ENCODE assay signal across 10 mouse cellular contexts in genomic region chr15:77831138-77831579, GRCm38 (mm10). TPM values are rescaled to one million over a fixed set of nuclear protein-coding genes. Genes with fewer than 3 reads are reported as not detected.
A peak's percentile ranks its signal among the peaks of the same experiment; 100 is the strongest.
DNase-seq lines count a peak whose midpoint lies in the region; ATAC-seq and TF ChIP-seq lines count a peak whose summit lies in the region.
"Had no signal": no experiment of that assay in that cellular context is flagged by ENCODE, and none has a peak within 500 bp of the region (broad histone marks: within the 10 kb centered on the region; RNA-seq: fewer than 3 reads in every experiment).

No protein-coding gene starts in this region.

- no peaks in the 10 kb centered on the region for H3K9me3 ChIP-seq in liver, postnatal 0 days (ENCODE audit: low read length)
- no peaks in the 10 kb centered on the region for H3K9me3 ChIP-seq in stomach, embryonic 16.5 days (replicated peaks; ENCODE audit: control insufficient read depth, low read length)

- TF ChIP-seq CTCF in spleen, adult 2 months (IDR thresholded peaks at IDR 0.05; ENCODE audit: extremely low read depth, insufficient read depth, insufficient read length, insufficient replicate concordance) = no peak
- TF ChIP-seq CTCF in liver, postnatal 0 days (IDR thresholded peaks at IDR 0.05; ENCODE audit: low read depth) = no peak

- peak overlapping the region; percentile 85 for H3K27ac ChIP-seq in spleen, adult 2 months (ENCODE audit: insufficient read depth, low read length)
- peak overlapping the region; percentile 85 for H3K27ac ChIP-seq in liver, postnatal 0 days (ENCODE audit: low read depth)
- peak overlapping the region; percentile 98 for H3K27ac ChIP-seq in stomach, embryonic 16.5 days (ENCODE audit: low read length)

- 47% methylated on average over 2 of the region's 2 CpGs for WGBS in spleen, adult 2 months
- WGBS in liver, postnatal 0 days (ENCODE audit: insufficient replicate concordance) = 56% methylated on average over 2 of the region's 2 CpGs
- 61% methylated on average over 2 of the region's 2 CpGs for WGBS in stomach, embryonic 16.5 days

- H3K9ac ChIP-seq in liver, postnatal 0 days (replicated peaks) = peak overlapping the region; percentile 16; the same call in 1 of the 2 replicates
- no peak overlapping the region for H3K9ac ChIP-seq in stomach, embryonic 16.5 days (ENCODE audit: low read length)

- peak; percentile 86 for DNase-seq in heart, adult 11 months
- DNase-seq in heart, adult 8-10 months (ENCODE audit: low spot score) = no peak
- no peak for DNase-seq in spleen, adult 2 months (ENCODE audit: low read depth in 1 of 2, low spot score in 2 of 2)
- DNase-seq in spleen, postnatal 4 days (ENCODE audit: low spot score in 2 of 2) = no peak
- no peak for DNase-seq in liver, postnatal 0 days
- no peak for DNase-seq in Muller cell, postnatal 12 days (ENCODE audit: inconsistent ontology term)
- DNase-seq: midbrain, embryonic 14.5 days had no signal

- ATAC-seq in liver, postnatal 0 days = no peak
- no peak for ATAC-seq in stomach, embryonic 16.5 days (ENCODE audit: insufficient read depth, low FRiP score)
- no peak for ATAC-seq in activated CD4-positive, CD25-positive, alpha-beta regulatory T cell, adult 4 months
- ATAC-seq: intestine, postnatal 0 days had no signal

- TF ChIP-seq POLR2A in spleen, adult 2 months (IDR thresholded peaks at IDR 0.05; ENCODE audit: low read depth, low read length) = no peak

- no peak overlapping the region for H3K4me3 ChIP-seq in spleen, adult 2 months (ENCODE audit: extremely low read depth, insufficient read depth, insufficient read length)
- no peak overlapping the region for H3K4me3 ChIP-seq in liver, postnatal 0 days (ENCODE audit: low read depth, low read length)
- H3K4me3 ChIP-seq in stomach, embryonic 16.5 days (replicated peaks; ENCODE audit: low read length) = no peak overlapping the region

- H3K27me3 ChIP-seq in spleen, adult 2 months (ENCODE audit: control insufficient read depth, insufficient read depth, low read length) = no peaks in the 10 kb centered on the region
- no peaks in the 10 kb centered on the region for H3K27me3 ChIP-seq in liver, postnatal 0 days (ENCODE audit: insufficient read depth, low read length)
- no peaks in the 10 kb centered on the region for H3K27me3 ChIP-seq in stomach, embryonic 16.5 days (ENCODE audit: control insufficient read depth, insufficient read depth, low read length)

- TF ChIP-seq EP300 in liver, postnatal 0 days (IDR thresholded peaks at IDR 0.05; ENCODE audit: low read depth) = no peak

- H3K4me2 ChIP-seq in liver, postnatal 0 days (ENCODE audit: low read depth, low read length) = peak overlapping the region; percentile 45
- H3K4me2 ChIP-seq in stomach, embryonic 16.5 days (ENCODE audit: low read depth, low read length) = no peak overlapping the region

- H3K4me1 ChIP-seq in spleen, adult 2 months (ENCODE audit: control insufficient read depth, insufficient read depth, insufficient read length) = peaks cover 66% of the 10 kb centered on the region
- H3K4me1 ChIP-seq in liver, postnatal 0 days (ENCODE audit: insufficient read depth) = peaks cover 87% of the 10 kb centered on the region
- H3K4me1 ChIP-seq in stomach, embryonic 16.5 days (ENCODE audit: control insufficient read depth, insufficient read depth, low read length) = peaks cover 75% of the 10 kb centered on the region

- peaks cover 9% of the 10 kb centered on the region for H3K36me3 ChIP-seq in spleen, adult 2 months (ENCODE audit: control insufficient read depth, insufficient read depth, low read length)
- peaks cover 12% of the 10 kb centered on the region for H3K36me3 ChIP-seq in liver, postnatal 0 days (replicated peaks; ENCODE audit: insufficient read depth, low read length)
- no peaks in the 10 kb centered on the region for H3K36me3 ChIP-seq in stomach, embryonic 16.5 days (ENCODE audit: control insufficient read depth, insufficient read depth, low read length)

RNA-seq across cellular contexts. Expression of gene Myh9, which starts 10.8 kb away (rescaled TPM):
- total RNA-seq in heart, adult 8-10 months (2022) = 100 to 1,000 TPM in 1 of 4 experiments, 10 to 100 TPM in 3; 72.5 to 127 (median 97.2) TPM
- 138 and 142 TPM in 2 replicates for polyA plus RNA-seq in spleen, adult 2 months (2012; rRNA removed)
- 17.7 and 22.4 TPM in 2 replicates for polyA plus RNA-seq in liver, postnatal 0 days (2015; fragmentation: Nextera tagmentation; extraction: Ambion mirVana)
- 54.5 and 63.5 TPM in 2 replicates for polyA plus RNA-seq in stomach, embryonic 16.5 days (2015; fragmentation: Nextera tagmentation; extraction: Ambion mirVana)
- 100 to 1,000 TPM; 243 to 280 TPM for polyA plus RNA-seq in activated CD4-positive, CD25-positive, alpha-beta regulatory T cell, adult 4 months (2017; shearing (Covaris generic))
